Mouse (Mus musculus) brain, embryonic 14.5 days (tissue): ENCODE results near the gene Alg13.

ENCODE experiments used
- CTCF ChIP-seq: fragments of 200-500 bp; IDR thresholded peaks from 2 replicates; pipeline ENCODE4 v1.5.1; 2012; ENCODE audit warnings: inconsistent platforms, mild to moderate bottlenecking, moderate library complexity, borderline replicate concordance; ENCODE audit not compliant: insufficient read depth, insufficient read length; ENCODE audit errors: extremely low read depth
- POLR2A ChIP-seq: fragments of 200-500 bp; IDR thresholded peaks from 2 replicates; pipeline ENCODE4 v1.6.1; 2012; ENCODE audit warnings: mild to moderate bottlenecking, inconsistent platforms, borderline replicate concordance; ENCODE audit not compliant: poor library complexity, insufficient read depth, insufficient read length, severe bottlenecking; ENCODE audit errors: extremely low read depth

- TF ChIP-seq POLR2A (no peak), CTCF (no peak)
Observed at GRCm38 (mm10) chrX:144338355-144338754, 20.8 kb downstream of the Alg13 start.
